Mouse (Mus musculus): ENCODE results near the gene Fam241a.

GRCm38 (mm10) chr3:127823886-127824863, 71.9 kb downstream of the Fam241a start:
- no peak for TF ChIP-seq CTCF (IDR thresholded peaks at IDR 0.05; ENCODE audit: control insufficient read depth, insufficient read depth, insufficient read length)
- TF ChIP-seq MAX (IDR thresholded peaks at IDR 0.05): no peak
- no peak for TF ChIP-seq MYOD1 (IDR thresholded peaks at IDR 0.05; ENCODE audit: control insufficient read depth, insufficient read length, low read depth)
- no peak for TF ChIP-seq CEBPB (IDR thresholded peaks at IDR 0.05; ENCODE audit: low read depth)
- no peak for TF ChIP-seq MYOG (IDR thresholded peaks at IDR 0.05; ENCODE audit: control insufficient read depth, extremely low read depth, insufficient read length)
- no peak for TF ChIP-seq USF1 (IDR thresholded peaks at IDR 0.05; ENCODE audit: low read depth)
- TF ChIP-seq FOSL1 (IDR thresholded peaks at IDR 0.05; ENCODE audit: insufficient read depth, low read length, poor library complexity, severe bottlenecking): no peak
